Mouse (Mus musculus) stomach, embryonic 14.5 days (tissue): ENCODE data around the gene Ager. TPM values are rescaled to one million over a fixed set of nuclear protein-coding genes. Genes with fewer than 3 reads are reported as not detected.

Experiments
- ATAC-seq: fragments of 200-750 bp; cut with Nextera tagmentation; 2 replicates; pipeline ENCODE4 v1.8.0; 2017; ENCODE audit warnings: low read depth, moderate TSS enrichment; ENCODE audit not compliant: insufficient number of reproducible peaks, insufficient read depth, low FRiP score
- H3K27ac ChIP-seq: fragments of 300-500 bp; sonication (generic); 2 replicates; pipeline ENCODE4 v1.5.1; 2014; ENCODE audit warnings: mild to moderate bottlenecking, low read length, moderate library complexity, mixed read lengths
- H3K27me3 ChIP-seq: fragments of 300-500 bp; sonication (generic); 2 replicates; pipeline ENCODE4 v1.6.1; 2014; ENCODE audit warnings: low read length, control low read depth, mixed read lengths; ENCODE audit not compliant: control insufficient read depth, insufficient read depth
- H3K36me3 ChIP-seq: fragments of 300-500 bp; sonication (generic); 2 replicates; pipeline ENCODE4 v1.6.1; 2014; ENCODE audit warnings: mild to moderate bottlenecking, control low read depth, low read length, moderate library complexity, mixed read lengths; ENCODE audit not compliant: control insufficient read depth, insufficient read depth
- H3K4me1 ChIP-seq: fragments of 300-500 bp; sonication (generic); 2 replicates; pipeline ENCODE4 v1.6.1; 2014; ENCODE audit warnings: low read length, control low read depth, mixed read lengths; ENCODE audit not compliant: control insufficient read depth, insufficient read depth
- H3K4me2 ChIP-seq: fragments of 300-500 bp; sonication (generic); replicated peaks from 2 replicates; pipeline ENCODE4 v1.6.1; 2014; ENCODE audit warnings: low read depth, low read length, control low read depth
- H3K4me3 ChIP-seq: fragments of 300-500 bp; sonication (generic); 2 replicates; pipeline ENCODE4 v1.5.1; 2014; ENCODE audit warnings: low read depth, low read length, control low read depth
- H3K9ac ChIP-seq: fragments of 300-500 bp; sonication (generic); replicated peaks from 2 replicates; pipeline ENCODE4 v1.6.1; 2014; ENCODE audit warnings: low read depth, mild to moderate bottlenecking, control low read depth, low read length, moderate library complexity, mixed read lengths
- H3K9me3 ChIP-seq: fragments of 300-500 bp; sonication (generic); 2 replicates; pipeline ENCODE4 v1.6.1; 2016; ENCODE audit warnings: low read depth, low read length, control low read depth; ENCODE audit not compliant: control insufficient read depth
- WGBS: fragments of 180-500 bp; shearing (Covaris S2); extraction: QIAGEN DNeasy Blood & Tissue Kit; methylation state at CpG from one replicate; pipeline ENCODE4 v1.1.7; 2014; 5-methylcytosine and 5-hydroxymethylcytosine counted together
- polyA plus RNA-seq: library from polyadenylated mRNA; unstranded; fragments of >200 nt; fragmentation: Nextera tagmentation; extraction: Ambion mirVana; gene quantifications from 2 replicates; pipeline ENCODE4 v1.2.1, GENCODE M21; 2014

Ager gene
- polyA plus RNA-seq, 1 experiment from 2014 or later: 3.8 TPM

- 0 out of 2 replicates have a peak overlapping the region, but pooled peaks have one; percentile 91 for H3K4me3 ChIP-seq
- peaks cover 15% of the 10 kb centered on the region for H3K36me3 ChIP-seq
- peaks cover 8% of the 10 kb centered on the region; the same call in 1 of the 2 replicates for H3K4me1 ChIP-seq
- H3K27me3 ChIP-seq: no peaks in the 10 kb centered on the region
- no peak overlapping the region for H3K9ac ChIP-seq
- WGBS: 88% methylated on average over 30 of the region's 30 CpGs
- no peaks in the 10 kb centered on the region for H3K9me3 ChIP-seq
- no peak overlapping the region for H3K27ac ChIP-seq
- no peak overlapping the region for H3K4me2 ChIP-seq
- ATAC-seq: no peak
Measured at GRCm38 (mm10) chr17:34645831-34646511, 48.3 kb downstream of the Ager start.

GRCm38 (mm10) chr17:34646906-34647787 is 49.5 kb downstream of the Ager start, which contains the start of gene Atf6b:
TSS of gene Atf6b (plus strand) at chr17:34647146.
- Histone ChIP-seq H3K4me3 (peak within 1 kb of the TSS; percentile 91), H3K27me3 (no peaks in the 10 kb centered on the region), H3K9me3 (no peaks in the 10 kb centered on the region), H3K36me3 (peaks cover 27% of the 10 kb centered on the region), H3K9ac (peak within 1 kb of the TSS; percentile 84), H3K4me1 (peaks cover 6% of the 10 kb centered on the region; the same call in 1 of the 2 replicates), H3K27ac (peak within 1 kb of the TSS; percentile 49), H3K4me2 (peak within 1 kb of the TSS; percentile 91)
- peak; percentile 97 for ATAC-seq
- 1% methylated on average over 64 of the region's 66 CpGs for WGBS

- Histone ChIP-seq H3K27ac (no peak overlapping the region), H3K9ac (peak overlapping the region; percentile 84; the same call in 1 of the 2 replicates), H3K4me3 (peak overlapping the region; percentile 91; the same call in 1 of the 2 replicates), H3K36me3 (peaks cover 37% of the 10 kb centered on the region), H3K9me3 (no peaks in the 10 kb centered on the region), H3K4me1 (peaks cover 6% of the 10 kb centered on the region; the same call in 1 of the 2 replicates), H3K4me2 (peak overlapping the region; percentile 91), H3K27me3 (no peaks in the 10 kb centered on the region)
- no peak for ATAC-seq
- 82% methylated on average over 16 of the region's 16 CpGs for WGBS
Measured at GRCm38 (mm10) chr17:34648141-34648890, 50.7 kb downstream of the Ager start.

- H3K4me1 ChIP-seq: peaks cover 7% of the 10 kb centered on the region; the same call in 1 of the 2 replicates
- no peak for ATAC-seq
- H3K9ac ChIP-seq: no peak overlapping the region
- no peak overlapping the region for H3K27ac ChIP-seq
- WGBS: 90% methylated on average over 18 of the region's 18 CpGs
- no peaks in the 10 kb centered on the region for H3K27me3 ChIP-seq
- no peaks in the 10 kb centered on the region for H3K9me3 ChIP-seq
- H3K36me3 ChIP-seq: peaks cover 45% of the 10 kb centered on the region
- H3K4me3 ChIP-seq: no peak overlapping the region
- no peak overlapping the region for H3K4me2 ChIP-seq
Measured at GRCm38 (mm10) chr17:34649106-34649864, 51.6 kb downstream of the Ager start.

Other genes with a start within 250 kb of the Ager start
- gene Btnl2, start 243.0 kb upstream of the Ager start, polyA plus RNA-seq: 0.10 and 0.13 TPM in 2 replicates
- gene Btnl1, start 220.7 kb upstream of the Ager start, polyA plus RNA-seq: not detected in 2 replicates
- 0.85 and 1.2 TPM in 2 replicates for gene BC051142, start 199.0 kb upstream of the Ager start, polyA plus RNA-seq
- gene Btnl4, start 120.5 kb upstream of the Ager start, polyA plus RNA-seq: 0.18 TPM in 1 of 2 replicates, not detected in the other
- gene Btnl6, start 80.5 kb upstream of the Ager start, polyA plus RNA-seq: not detected in 2 replicates
- 3.9 and 4.7 TPM in 2 replicates for gene Notch4, start 33.6 kb upstream of the Ager start, polyA plus RNA-seq
- 6.1 and 8.0 TPM in 2 replicates for gene Gpsm3, start 8.1 kb upstream of the Ager start, polyA plus RNA-seq
- gene Pbx2, start 6.6 kb upstream of the Ager start, polyA plus RNA-seq: 13.1 and 15.5 TPM in 2 replicates
- gene Rnf5, start 5.8 kb downstream of the Ager start, polyA plus RNA-seq: 104 and 105 TPM in 2 replicates
- gene Agpat1, start 6.4 kb downstream of the Ager start, polyA plus RNA-seq: 53.1 and 53.9 TPM in 2 replicates
- 3.8 and 4.2 TPM in 2 replicates for gene Egfl8, start 18.1 kb downstream of the Ager start, polyA plus RNA-seq
- gene Ppt2, start 30.6 kb downstream of the Ager start, polyA plus RNA-seq: 31.2 and 31.8 TPM in 2 replicates
- 0.56 and 0.67 TPM in 2 replicates for gene Prrt1, start 31.7 kb downstream of the Ager start, polyA plus RNA-seq
- 11.9 and 12.0 TPM in 2 replicates for gene Fkbpl, start 46.9 kb downstream of the Ager start, polyA plus RNA-seq
- gene Atf6b, start 49.3 kb downstream of the Ager start, polyA plus RNA-seq: 56.5 and 58.3 TPM in 2 replicates
- 1.1 TPM in 2 replicates for gene Tnxb, start 72.7 kb downstream of the Ager start, polyA plus RNA-seq
- 0.07 TPM in 1 of 2 replicates, not detected in the other for gene C4b, start 146.0 kb downstream of the Ager start, polyA plus RNA-seq
- gene Cyp21a1, start 206.7 kb downstream of the Ager start, polyA plus RNA-seq: not detected in 2 replicates
- gene Stk19, start 239.1 kb downstream of the Ager start, polyA plus RNA-seq: 22.3 and 27.3 TPM in 2 replicates
- 52.9 and 56.4 TPM in 2 replicates for gene Dxo, start 239.2 kb downstream of the Ager start, polyA plus RNA-seq